Mouse (Mus musculus): ENCODE results near the gene Satl1.
A peak's percentile ranks its signal among the peaks of the same experiment; 100 is the strongest.

Gene Satl1

GRCm38 (mm10) chrX:112406679-112407078, at the start of gene Satl1:
Gene Satl1 (minus strand): TSS chrX:112406779.
- DNase-seq, result no peak

GRCm38 (mm10) chrX:112438064-112438463, 31.5 kb upstream of the Satl1 start:
- DNase-seq, result no peak

- DNase-seq, result no peak
Observed at GRCm38 (mm10) chrX:112437580-112437979, 31.0 kb upstream of the Satl1 start.

- DNase-seq, result peak; percentile 3
Observed at GRCm38 (mm10) chrX:112422998-112423397, 16.4 kb upstream of the Satl1 start.

- DNase-seq, result no peak
Observed at GRCm38 (mm10) chrX:112412309-112412708, 5.7 kb upstream of the Satl1 start.

GRCm38 (mm10) chrX:112370577-112371410, 35.8 kb downstream of the Satl1 start:
- DNase-seq, result peak; percentile 2

- no peak for DNase-seq
Observed at GRCm38 (mm10) chrX:112368426-112368825, 38.2 kb downstream of the Satl1 start.

- DNase-seq, result peak; percentile 3
Observed at GRCm38 (mm10) chrX:112348395-112348791, 58.2 kb downstream of the Satl1 start.

GRCm38 (mm10) chrX:112347467-112348394, 58.8 kb downstream of the Satl1 start:
- DNase-seq, result no peak

GRCm38 (mm10) chrX:112339486-112339885, 67.1 kb downstream of the Satl1 start:
- no peak for DNase-seq
